Mouse (Mus musculus): Measurements from ENCODE around the gene Aff3.

- TF ChIP-seq EP300 (optimal IDR thresholded peaks at IDR 0.05) (no peak), CTCF (IDR thresholded peaks at IDR 0.05; ENCODE audit: low read depth) (no peak)
Observed at GRCm38 (mm10) chr1:38679890-38680289, 15.1 kb upstream of the Aff3 start.

Data from stomach, postnatal 0 days (tissue).